In genomic region chr2:80423116-80423515, GRCm38 (mm10) we compare ENCODE assay signal across 23 mouse cellular contexts. TPM values are rescaled to one million over a fixed set of nuclear protein-coding genes. Genes with fewer than 3 reads are reported as not detected.
"Had no signal": no experiment of that assay in that cellular context is flagged by ENCODE, and none has a peak within 500 bp of the region (broad histone marks: within the 10 kb centered on the region; RNA-seq: fewer than 3 reads in every experiment).

No protein-coding gene starts in this region.

- H3K27me3 ChIP-seq: limb, embryonic 13.5 days; midbrain, embryonic 12.5 days; midbrain, embryonic 15.5 days; neural tube, embryonic 13.5 days; stomach, embryonic 15.5 days had no signal

- H3K4me3 ChIP-seq: layer of hippocampus, adult 2 months; limb, embryonic 10.5 days; limb, embryonic 13.5 days; midbrain, embryonic 12.5 days; midbrain, embryonic 15.5 days; myocyte; neural tube, embryonic 13.5 days; stomach, embryonic 15.5 days had no signal

- H3K4me1 ChIP-seq: limb, embryonic 10.5 days; limb, embryonic 13.5 days; midbrain, embryonic 12.5 days; midbrain, embryonic 15.5 days; neural tube, embryonic 13.5 days; stomach, embryonic 15.5 days had no signal

- H3K9me3 ChIP-seq: limb, embryonic 10.5 days; limb, embryonic 13.5 days; midbrain, embryonic 12.5 days; midbrain, embryonic 15.5 days; neural tube, embryonic 13.5 days; stomach, embryonic 15.5 days had no signal

- DNase-seq: layer of hippocampus, adult 9-11 months; liver; liver, postnatal 0 days; lung, embryonic 14.5 days; retina, postnatal 1 day; right cerebral cortex, postnatal 25 days; spleen, adult 18-20 months; thymus, postnatal 25 days had no signal

- H3K36me3 ChIP-seq: limb, embryonic 13.5 days; midbrain, embryonic 12.5 days; midbrain, embryonic 15.5 days; neural tube, embryonic 13.5 days; stomach, embryonic 15.5 days had no signal

- H3K27ac ChIP-seq: layer of hippocampus, adult 2 months; limb, embryonic 10.5 days; limb, embryonic 13.5 days; liver, embryonic 14.5 days; macrophage; midbrain, embryonic 12.5 days; midbrain, embryonic 15.5 days; neural tube, embryonic 13.5 days; stomach, embryonic 15.5 days had no signal

- H3K4me2 ChIP-seq: limb, embryonic 13.5 days; lung, embryonic 14.5 days; midbrain, embryonic 12.5 days; midbrain, embryonic 15.5 days; neural tube, embryonic 13.5 days; stomach, embryonic 15.5 days had no signal

- H3K9ac ChIP-seq: limb, embryonic 13.5 days; liver, embryonic 14.5 days; liver, postnatal 0 days; lung, embryonic 14.5 days; midbrain, embryonic 12.5 days; midbrain, embryonic 15.5 days; neural tube, embryonic 13.5 days; stomach, embryonic 15.5 days had no signal

- ATAC-seq: intestine, postnatal 0 days; liver, postnatal 0 days; lung, postnatal 0 days; midbrain, embryonic 15.5 days had no signal

RNA-seq across cellular contexts. Expression of gene Frzb, which starts 24.3 kb away (rescaled TPM):
- total RNA-seq: megakaryocyte, adult 5-6 weeks; monocyte, adult 5-6 weeks; neutrophil, adult 5-6 weeks had no signal
- polyA plus RNA-seq: macrophage had no signal
